Mouse (Mus musculus) kidney, adult 2 months (tissue): ENCODE measurements at regions not wholly inside any gene's neighbourhood (a gene's known extent, or its start where the extent isn't known, plus 50 kb on each side); places are given as distances from the start of the nearest gene placed in this dataset.

Source experiments
- CTCF ChIP-seq: fragments of 200-500 bp; conservative IDR thresholded peaks from 2 replicates; pipeline ENCODE4 v1.5.1; 2011; ENCODE audit warnings: low read depth, mild to moderate bottlenecking, control low read depth, low read length, moderate library complexity, mixed read lengths; ENCODE audit not compliant: insufficient read depth, insufficient read length
- POLR2A ChIP-seq: fragments of 200-500 bp; IDR thresholded peaks from one replicate; pipeline ENCODE4 v1.6.1; 2011; ENCODE audit warnings: low read depth, low read length, control low read depth

DNA sequence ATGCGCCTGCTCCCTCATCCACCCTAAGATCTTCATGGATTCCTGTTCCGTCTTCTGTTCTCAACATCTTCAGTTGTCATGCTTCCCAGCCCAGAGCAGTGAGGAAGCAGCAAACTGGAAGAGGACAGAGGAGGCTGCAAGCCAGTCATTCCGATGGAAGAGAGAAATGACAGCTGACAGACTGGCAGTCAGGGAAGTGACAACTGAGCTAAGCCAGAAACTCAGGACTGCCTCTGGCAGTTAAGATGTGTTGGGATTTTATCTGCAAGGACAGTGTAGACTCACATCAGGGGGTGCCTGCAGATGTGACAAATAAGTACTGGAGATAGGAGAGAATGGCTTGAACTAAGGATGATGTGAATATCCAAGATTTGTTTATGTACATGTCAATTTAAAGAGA, 106.1 kb upstream of the Fam92a start:
- TF ChIP-seq CTCF (no peak), POLR2A (no peak)
